Mouse (Mus musculus) brain, adult 2 months (tissue): Measurements from ENCODE around the gene Arel1.

Experiments used
- DNase-seq: peaks from one replicate; pipeline ENCODE4 v3.0.0; 2011; ENCODE audit warnings: low read depth, low spot score

The Arel1 gene

GRCm38 (mm10) chr12:84970428-84971096 lies at the start of gene Arel1, which contains the start of gene Fcf1:
TSS of gene Arel1 (minus strand) at chr12:84970900.
TSS of gene Fcf1 (plus strand) at chr12:84970897.
- DNase-seq: peak; percentile 98

GRCm38 (mm10) chr12:85012185-85012584 lies 41.5 kb upstream of the Arel1 start:
- DNase-seq: no peak

GRCm38 (mm10) chr12:85010541-85010940 lies 39.8 kb upstream of the Arel1 start:
- peak; percentile 28 for DNase-seq

- DNase-seq: no peak
Measured at GRCm38 (mm10) chr12:85009776-85010175, 39.1 kb upstream of the Arel1 start.

- no peak for DNase-seq
Measured at GRCm38 (mm10) chr12:85007021-85007420, 36.3 kb upstream of the Arel1 start.

- peak; percentile 53 for DNase-seq
Measured at GRCm38 (mm10) chr12:85006206-85006605, 35.5 kb upstream of the Arel1 start.

- no peak for DNase-seq
Measured at GRCm38 (mm10) chr12:84999053-84999452, 28.4 kb upstream of the Arel1 start.

GRCm38 (mm10) chr12:84996501-84997398 lies 26.1 kb upstream of the Arel1 start:
- DNase-seq: peak; percentile 69

GRCm38 (mm10) chr12:84996083-84996496 lies 25.4 kb upstream of the Arel1 start, which contains the start of gene Ylpm1:
TSS of gene Ylpm1 (plus strand) at chr12:84996321.
- peak; percentile 100 for DNase-seq

- no peak for DNase-seq
Measured at GRCm38 (mm10) chr12:84995112-84995761, 24.5 kb upstream of the Arel1 start.

GRCm38 (mm10) chr12:84989456-84989855 lies 18.8 kb upstream of the Arel1 start:
- no peak for DNase-seq

- no peak for DNase-seq
Measured at GRCm38 (mm10) chr12:84979264-84979862, 8.7 kb upstream of the Arel1 start.

- no peak for DNase-seq
Measured at GRCm38 (mm10) chr12:84969656-84970427, 858 bp downstream of the Arel1 start.

GRCm38 (mm10) chr12:84968831-84969655 lies 1.7 kb downstream of the Arel1 start:
- DNase-seq: no peak

GRCm38 (mm10) chr12:84962606-84963005 lies 8.1 kb downstream of the Arel1 start:
- no peak for DNase-seq

GRCm38 (mm10) chr12:84958794-84959356 lies 11.8 kb downstream of the Arel1 start:
- no peak for DNase-seq

GRCm38 (mm10) chr12:84956317-84956716 lies 14.4 kb downstream of the Arel1 start:
- DNase-seq: no peak

GRCm38 (mm10) chr12:84952351-84952750 lies 18.3 kb downstream of the Arel1 start:
- no peak for DNase-seq

GRCm38 (mm10) chr12:84951531-84951930 lies 19.2 kb downstream of the Arel1 start:
- peak; percentile 37 for DNase-seq

GRCm38 (mm10) chr12:84950763-84951162 lies 19.9 kb downstream of the Arel1 start:
- DNase-seq: no peak
